Mouse (Mus musculus) ES-Bruce4 (cell line): ENCODE measurements at regions not wholly inside any gene's neighbourhood (a gene's known extent, or its start where the extent isn't known, plus 50 kb on each side); places are given as distances from the start of the nearest gene placed in this dataset.

Source experiments
- CTCF ChIP-seq: IDR thresholded peaks from one replicate; pipeline ENCODE4 v1.8.1; 2011; ENCODE audit warnings: low read depth, low read length
- POLR2A ChIP-seq: IDR thresholded peaks from one replicate; pipeline ENCODE4 v1.8.1; 2011; ENCODE audit warnings: low read length; ENCODE audit not compliant: insufficient read depth

DNA sequence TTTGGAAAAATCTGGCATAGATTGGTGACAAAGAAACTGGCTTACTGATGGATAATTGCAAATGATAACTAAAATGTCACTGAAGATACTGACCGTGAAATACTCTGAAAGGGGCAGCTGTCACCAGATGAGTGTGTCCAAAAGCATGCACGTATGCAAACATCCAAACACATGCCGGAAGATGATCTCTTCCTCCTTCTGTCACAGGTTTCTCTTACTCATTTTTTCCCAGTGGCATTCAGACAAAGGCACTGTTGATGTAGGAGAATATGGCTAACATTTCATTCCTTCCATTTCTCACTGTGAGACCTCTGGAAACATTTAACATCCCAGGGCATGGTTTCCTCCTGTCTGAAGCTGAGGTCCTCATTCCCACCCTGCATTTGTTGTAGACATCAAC, 190.4 kb upstream of the Cpeb2 start:
- no peak for TF ChIP-seq CTCF
- TF ChIP-seq POLR2A, result no peak
